Mouse (Mus musculus) left cerebral cortex, adult 9 months (tissue): ENCODE data around the gene Foxr1.
A peak's percentile ranks its signal among the peaks of the same experiment; 100 is the strongest.
"Not testable (repeated sequence)": the region's sequence is repeated elsewhere in the genome, so short reads cannot be mapped to it uniquely, and the experiment has no call there.

ENCODE experiments used
- DNase-seq, 2 experiments: peaks; one replicate each; pipeline ENCODE4 v3.0.0; 2022; ENCODE audit warnings: low spot score in 2 of 2

Foxr1 gene

GRCm38 (mm10) chr9:44477339-44478228, 36.6 kb upstream of the Foxr1 start:
- DNase-seq, result peak in 1 of 2 experiments; percentile 76

DNA sequence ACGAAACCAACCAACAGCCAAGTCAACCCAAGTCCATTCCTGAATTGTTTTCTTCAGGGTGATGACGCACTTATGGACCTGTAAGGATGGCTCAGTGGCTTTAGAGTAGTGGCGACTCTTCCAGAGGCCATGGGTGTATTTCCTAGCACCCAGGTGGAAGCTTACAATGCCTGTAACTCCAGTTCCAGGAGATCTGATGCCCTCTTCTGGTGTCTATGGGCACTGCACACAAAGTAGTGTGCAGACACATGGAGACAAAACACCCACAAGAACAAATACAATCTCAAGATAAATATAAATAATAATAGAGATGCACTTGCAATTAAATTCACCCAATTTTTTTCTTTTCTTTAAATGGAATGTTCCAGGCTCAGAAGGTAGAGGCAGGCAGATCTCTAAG, 35.0 kb upstream of the Foxr1 start:
- no peak for DNase-seq

GRCm38 (mm10) chr9:44474327-44474726, 33.4 kb upstream of the Foxr1 start:
- no peak for DNase-seq

DNA sequence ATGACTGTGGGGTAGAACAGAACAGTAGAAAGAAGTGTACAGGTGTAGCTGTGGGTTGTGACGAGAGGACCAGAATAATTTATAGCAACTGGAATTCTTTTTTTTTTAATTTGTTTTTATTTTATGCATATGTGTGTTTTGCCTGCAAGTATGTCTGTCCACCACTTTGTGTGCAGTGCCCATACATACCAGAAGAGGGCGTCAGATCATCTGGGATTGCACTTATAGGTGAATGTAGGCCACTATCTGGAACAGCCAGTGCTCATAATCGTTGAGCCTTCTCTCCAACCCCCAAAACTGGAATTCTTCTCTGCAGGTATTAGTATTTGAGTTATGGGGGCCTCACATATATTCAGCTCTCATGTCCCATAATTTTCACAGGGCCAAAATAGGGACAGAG, 32.2 kb upstream of the Foxr1 start:
- no peak for DNase-seq

DNA sequence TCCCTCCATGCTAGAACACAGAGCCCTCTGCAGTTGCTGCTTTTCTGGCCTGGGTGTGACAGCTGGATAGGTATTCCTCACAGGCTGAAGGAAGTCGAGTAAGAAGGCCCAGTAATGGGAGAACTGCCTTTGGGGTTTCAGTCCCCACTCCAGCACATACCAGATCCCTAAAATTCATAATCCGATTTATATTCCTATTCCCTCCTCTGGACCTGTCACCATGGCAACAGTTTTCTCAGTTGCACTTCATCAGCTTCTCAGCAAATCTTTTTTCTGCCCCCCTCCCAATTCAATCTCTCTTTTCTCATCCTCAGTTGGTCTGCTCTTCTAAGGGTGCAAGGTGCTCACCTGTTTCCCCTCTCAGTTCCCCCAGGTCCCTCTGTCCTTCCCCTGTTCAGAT, 27.9 kb upstream of the Foxr1 start:
- DNase-seq, result no peak

GRCm38 (mm10) chr9:44468224-44468623, 27.3 kb upstream of the Foxr1 start:
- no peak for DNase-seq

DNA sequence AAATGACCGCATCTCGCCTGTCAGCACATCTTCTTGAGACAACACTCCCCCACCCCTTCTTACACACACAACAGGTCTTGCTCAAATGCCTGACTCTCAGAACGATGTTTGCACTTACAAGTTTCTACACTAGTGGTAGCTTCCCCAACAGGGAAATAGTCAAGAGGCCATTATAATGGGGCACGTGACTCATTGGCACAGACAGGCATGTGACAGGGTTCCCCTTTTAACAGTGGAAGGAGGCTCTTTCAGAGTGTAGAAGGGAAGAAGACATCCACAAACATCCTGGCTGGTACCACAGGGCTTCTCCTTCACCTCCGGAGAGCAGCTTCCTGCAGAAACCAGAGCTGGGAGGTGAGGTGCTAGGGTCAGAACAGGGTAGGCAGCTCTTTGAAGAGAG, 21.0 kb upstream of the Foxr1 start:
- DNase-seq, result no peak

- peak; percentile 91 to 95 for DNase-seq
Observed at GRCm38 (mm10) chr9:44457035-44457742, 16.3 kb upstream of the Foxr1 start.

DNA sequence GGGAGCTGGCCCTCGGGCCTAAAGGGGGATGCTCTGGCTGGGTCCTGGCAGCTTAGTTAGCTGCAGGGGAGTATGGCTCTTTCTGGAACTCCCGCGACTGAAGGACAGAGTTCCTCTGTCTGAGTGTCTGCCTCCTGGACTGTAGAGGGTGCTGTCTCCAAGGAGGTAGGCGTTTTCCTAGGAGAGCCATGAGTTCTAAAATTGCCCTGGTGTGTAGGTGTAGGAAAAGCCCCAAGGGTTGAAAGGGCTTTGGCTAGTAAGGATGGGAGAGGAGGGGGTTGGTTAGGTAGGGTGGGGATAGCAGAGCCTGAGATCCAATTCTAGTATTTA, 13.9 kb upstream of the Foxr1 start, which contains the start of gene Upk2:
TSS of gene Upk2 (minus strand) at position 86 of the 330 bp plus-strand sequence.
- no peak for DNase-seq

- peak in 1 of 2 experiments; percentile 87 for DNase-seq
Observed at GRCm38 (mm10) chr9:44454132-44454890, 13.4 kb upstream of the Foxr1 start.

- no peak for DNase-seq
Observed at GRCm38 (mm10) chr9:44450387-44450786, 9.5 kb upstream of the Foxr1 start.

- not testable (repeated sequence) for DNase-seq
Observed at GRCm38 (mm10) chr9:44444402-44445025, 3.6 kb upstream of the Foxr1 start.

- no peak for DNase-seq
Observed at GRCm38 (mm10) chr9:44435747-44436146, 5.2 kb downstream of the Foxr1 start.

DNA sequence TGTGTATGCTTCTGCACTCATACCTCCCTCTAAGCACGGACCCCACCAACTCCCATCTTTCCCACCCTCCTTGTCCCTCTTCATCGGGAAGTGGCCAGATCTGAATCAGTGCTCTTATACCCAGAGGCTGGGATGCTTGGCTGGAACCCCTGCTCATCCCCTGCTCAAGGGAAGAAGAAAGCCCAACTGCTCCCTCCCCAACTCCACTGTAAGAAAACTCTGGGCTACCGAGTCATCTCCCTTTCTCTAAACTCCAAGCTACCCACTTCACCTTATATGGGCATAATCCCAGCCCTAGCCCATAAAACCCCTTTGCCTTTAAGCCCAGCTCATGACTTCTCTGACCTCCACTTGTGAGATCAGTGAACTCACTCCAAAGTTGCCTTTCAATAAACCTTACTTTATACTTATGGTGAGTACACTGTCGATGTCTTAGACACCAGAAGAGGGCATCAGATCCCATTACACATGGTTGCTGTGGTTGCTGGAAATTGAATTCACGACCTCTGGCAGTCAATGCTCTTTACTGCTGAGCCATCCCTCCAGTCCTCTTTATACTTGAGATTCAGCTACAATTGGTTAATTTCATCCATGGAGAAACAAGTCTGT, 8.3 kb downstream of the Foxr1 start:
- DNase-seq, result no peak

DNA sequence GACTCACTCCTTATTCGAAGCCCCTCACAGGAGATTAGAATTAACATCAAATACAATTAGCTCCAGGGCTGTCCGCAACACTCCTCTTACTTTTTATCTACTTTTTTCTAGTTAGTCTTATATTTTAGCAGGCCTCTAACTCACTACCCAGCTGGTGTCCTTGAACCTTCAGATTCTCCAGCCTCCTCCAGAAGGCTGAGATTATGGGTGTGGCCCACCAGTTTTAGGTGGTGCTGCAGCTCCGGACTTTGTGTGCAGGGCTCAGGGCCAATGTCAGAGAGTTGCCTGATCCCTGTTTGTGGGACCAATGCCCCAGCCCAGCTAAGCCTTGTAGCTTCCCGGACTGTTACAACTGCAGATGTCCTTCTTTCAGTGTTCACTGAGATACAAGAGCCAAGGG, 17.4 kb downstream of the Foxr1 start:
- DNase-seq, result no peak

- DNase-seq, result no peak
Observed at GRCm38 (mm10) chr9:44420280-44420898, 20.5 kb downstream of the Foxr1 start.

- DNase-seq, result not testable (repeated sequence)
Observed at GRCm38 (mm10) chr9:44419730-44420129, 21.2 kb downstream of the Foxr1 start.

- DNase-seq, result no peak
Observed at GRCm38 (mm10) chr9:44418519-44419385, 22.2 kb downstream of the Foxr1 start, which contains the start of gene Ccdc84. TSS of gene Ccdc84 (minus strand) at chr9:44418569.

- DNase-seq, result peak; percentile 85 to 97
Observed at GRCm38 (mm10) chr9:44417892-44418363, 23.0 kb downstream of the Foxr1 start.
